Mouse (Mus musculus) limb, embryonic 15.5 days (tissue): Measurements from ENCODE around the gene Zfp692. TPM values are rescaled to one million over a fixed set of nuclear protein-coding genes. Genes with fewer than 3 reads are reported as not detected.

Experiments used
- ATAC-seq: fragments of 200-750 bp; cut with Nextera tagmentation; 2 replicates; pipeline ENCODE4 v1.8.0; 2017; ENCODE audit warnings: low read depth, moderate TSS enrichment; ENCODE audit not compliant: insufficient number of reproducible peaks, low FRiP score, low TSS enrichment
- H3K27ac ChIP-seq: fragments of 300-500 bp; sonication (generic); 2 replicates; pipeline ENCODE4 v1.5.1; 2015; ENCODE audit warnings: moderate library complexity, mild to moderate bottlenecking, inconsistent platforms
- H3K27me3 ChIP-seq: fragments of 300-500 bp; sonication (generic); 2 replicates; pipeline ENCODE4 v1.6.1; 2015; ENCODE audit warnings: inconsistent platforms
- H3K36me3 ChIP-seq: fragments of 300-500 bp; sonication (generic); 2 replicates; pipeline ENCODE4 v1.6.1; 2015; ENCODE audit warnings: inconsistent platforms
- H3K4me1 ChIP-seq: fragments of 300-500 bp; sonication (generic); 2 replicates; pipeline ENCODE4 v1.6.1; 2015; ENCODE audit warnings: inconsistent platforms
- H3K4me2 ChIP-seq: fragments of 300-500 bp; sonication (generic); 2 replicates; pipeline ENCODE4 v1.6.1; 2015; ENCODE audit warnings: mild to moderate bottlenecking, inconsistent platforms
- H3K4me3 ChIP-seq: fragments of 300-500 bp; sonication (generic); 2 replicates; pipeline ENCODE4 v1.5.1; 2015; ENCODE audit warnings: mild to moderate bottlenecking, inconsistent platforms
- H3K9ac ChIP-seq: fragments of 300-500 bp; sonication (generic); 2 replicates; pipeline ENCODE4 v1.6.1; 2015; ENCODE audit warnings: inconsistent platforms
- H3K9me3 ChIP-seq: fragments of 300-500 bp; sonication (generic); 2 replicates; pipeline ENCODE4 v1.6.1; 2016; ENCODE audit warnings: inconsistent platforms
- WGBS: fragments of 180-500 bp; shearing (Covaris S2); methylation state at CpG from one replicate; pipeline ENCODE4 v1.1.7; 2015; 5-methylcytosine and 5-hydroxymethylcytosine counted together
- polyA plus RNA-seq: library from polyadenylated mRNA; unstranded; fragments of >200 nt; fragmentation: Nextera tagmentation; extraction: Ambion mirVana; gene quantifications from 2 replicates; pipeline ENCODE4 v1.2.1, GENCODE M21; 2015

Zfp692 gene
- 33.3 and 36.4 TPM in 2 replicates for polyA plus RNA-seq

DNA sequence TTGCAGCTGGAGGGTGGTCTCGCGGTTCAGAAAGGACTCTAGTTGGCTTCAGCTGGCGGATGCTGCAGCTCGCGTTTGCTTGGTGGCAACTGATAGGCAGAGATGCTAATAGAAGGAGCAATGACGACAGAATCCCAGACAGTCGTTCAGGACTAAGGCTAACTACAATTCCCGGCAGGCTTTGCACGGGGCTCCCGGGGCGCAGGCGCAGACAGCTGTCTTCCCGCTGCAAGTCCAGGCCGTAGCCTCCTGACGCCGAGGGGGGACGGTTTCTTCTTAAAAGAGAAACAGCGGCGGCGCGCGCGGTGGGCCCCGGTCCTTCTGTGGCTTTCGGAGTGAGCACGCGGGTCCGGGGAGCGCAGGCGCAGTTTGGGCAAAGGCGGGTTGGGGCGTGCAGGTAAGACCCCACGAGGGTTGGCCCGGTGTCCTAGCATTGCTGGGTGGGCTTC is at the start of gene Zfp692:
Zfp692 (plus strand) TSS at position 210 of the 449 bp plus-strand sequence.
- Histone ChIP-seq H3K36me3 (peaks cover 9% of the 10 kb centered on the region), H3K4me1 (peaks cover 21% of the 10 kb centered on the region), H3K4me2 (peak within 1 kb of the TSS; percentile 94), H3K9me3 (no peaks in the 10 kb centered on the region), H3K27me3 (no peaks in the 10 kb centered on the region), H3K27ac (peak within 1 kb of the TSS; percentile 88), H3K4me3 (peak within 1 kb of the TSS; percentile 57), H3K9ac (peak within 1 kb of the TSS; percentile 62)
- peak; percentile 57 for ATAC-seq
- under 1% methylated on average over 34 of the region's 34 CpGs for WGBS

DNA sequence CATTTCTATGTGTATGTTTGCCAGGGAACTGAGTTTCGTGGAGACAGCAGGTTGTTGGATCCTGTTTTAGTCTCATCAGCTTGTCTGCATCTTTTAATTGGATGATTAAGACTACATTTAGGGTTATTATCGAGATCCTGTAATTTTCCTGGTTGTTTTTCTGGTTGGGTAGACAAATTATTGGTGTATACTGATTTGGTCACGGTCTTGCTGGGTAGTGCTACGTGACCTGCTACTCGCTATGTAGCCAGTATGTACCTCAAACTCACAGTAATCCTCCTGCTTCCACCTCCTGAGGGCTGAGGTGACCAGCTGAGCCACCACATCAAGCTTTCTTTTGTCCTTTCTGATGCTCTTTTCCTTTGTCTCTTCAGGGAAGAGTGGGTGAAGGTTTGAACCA is 49.1 kb upstream of the Zfp692 start:
- H3K27ac ChIP-seq = no peak overlapping the region
- no peaks in the 10 kb centered on the region for H3K4me1 ChIP-seq
- WGBS = 82% methylated on average over 5 of the region's 5 CpGs
- H3K9me3 ChIP-seq = no peaks in the 10 kb centered on the region
- H3K4me3 ChIP-seq = no peak overlapping the region
- no peaks in the 10 kb centered on the region for H3K27me3 ChIP-seq
- no peak overlapping the region for H3K9ac ChIP-seq
- no peak overlapping the region for H3K4me2 ChIP-seq
- H3K36me3 ChIP-seq = no peaks in the 10 kb centered on the region
- no peak for ATAC-seq

DNA sequence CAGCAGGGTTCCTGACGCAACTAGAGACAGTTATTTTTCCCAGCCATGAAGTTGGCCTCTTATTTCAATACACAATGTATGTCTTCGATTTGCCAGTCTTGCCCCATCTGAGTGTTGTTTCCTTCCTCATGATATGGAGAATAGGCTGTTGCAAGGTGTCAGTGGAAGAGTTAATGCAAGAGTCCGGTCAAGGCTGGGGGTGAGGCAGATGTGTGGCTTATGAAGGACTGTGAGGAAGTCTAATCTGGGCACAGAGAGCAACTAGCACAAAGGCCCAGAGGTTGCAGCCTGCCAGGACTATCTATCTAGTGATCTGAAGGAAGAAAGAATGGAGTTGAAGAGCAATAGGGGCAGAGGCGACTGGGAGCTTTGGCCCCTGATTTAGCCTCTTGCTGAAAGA is 46.7 kb upstream of the Zfp692 start:
- Histone ChIP-seq H3K9me3 (no peaks in the 10 kb centered on the region), H3K27ac (no peak overlapping the region), H3K27me3 (no peaks in the 10 kb centered on the region), H3K4me2 (no peak overlapping the region), H3K36me3 (no peaks in the 10 kb centered on the region), H3K4me3 (no peak overlapping the region), H3K4me1 (no peaks in the 10 kb centered on the region), H3K9ac (no peak overlapping the region)
- 85% methylated on average over 4 of the region's 4 CpGs for WGBS
- no peak for ATAC-seq

DNA sequence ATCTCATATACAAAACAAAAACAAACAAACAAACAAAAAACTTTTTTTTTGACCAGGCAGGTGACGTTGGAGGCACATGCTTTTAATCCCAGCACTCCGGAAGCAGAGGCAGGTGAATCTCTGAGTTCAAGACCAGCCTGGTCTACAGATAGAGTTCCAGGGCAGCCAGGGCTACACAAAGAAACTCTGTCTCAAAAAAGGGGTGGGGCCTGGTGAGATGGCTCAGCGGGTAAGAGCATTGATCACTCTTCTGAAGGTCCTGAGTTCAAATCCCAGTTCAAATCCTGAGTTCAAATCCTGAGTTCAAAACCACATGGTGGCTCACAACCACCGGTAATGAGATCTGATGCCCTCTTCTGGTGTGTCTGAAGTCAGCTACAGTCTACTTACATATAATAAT is 45.0 kb upstream of the Zfp692 start:
- Histone ChIP-seq H3K9ac (no peak overlapping the region), H3K4me3 (no peak overlapping the region), H3K9me3 (no peaks in the 10 kb centered on the region), H3K4me2 (no peak overlapping the region), H3K36me3 (no peaks in the 10 kb centered on the region), H3K27me3 (no peaks in the 10 kb centered on the region), H3K4me1 (no peaks in the 10 kb centered on the region), H3K27ac (no peak overlapping the region)
- ATAC-seq = no peak
- WGBS = 85% methylated on average over 4 of the region's 4 CpGs

DNA sequence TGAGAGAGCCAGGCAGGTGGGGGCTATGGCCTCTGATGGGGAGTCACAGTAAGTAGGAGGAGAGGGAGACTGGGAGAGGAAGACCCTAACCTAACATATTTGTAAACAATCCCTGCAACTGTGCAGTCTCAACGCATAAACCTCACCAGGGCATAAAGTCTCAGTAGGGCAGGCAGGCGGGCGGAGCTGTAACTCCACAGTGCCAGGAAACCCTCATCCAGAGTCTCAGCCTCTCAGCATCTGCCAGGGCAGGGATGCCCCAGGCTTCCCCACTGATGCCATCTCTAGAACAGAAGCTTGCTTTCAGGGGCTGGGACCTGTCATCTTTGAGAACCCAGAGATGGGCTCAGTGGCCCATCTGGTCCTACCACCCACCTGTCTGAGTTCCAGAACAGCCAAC is 44.5 kb upstream of the Zfp692 start:
- Histone ChIP-seq H3K4me1 (no peaks in the 10 kb centered on the region), H3K27me3 (no peaks in the 10 kb centered on the region), H3K36me3 (no peaks in the 10 kb centered on the region), H3K4me2 (no peak overlapping the region), H3K9ac (no peak overlapping the region), H3K27ac (no peak overlapping the region), H3K4me3 (no peak overlapping the region), H3K9me3 (no peaks in the 10 kb centered on the region)
- ATAC-seq = no peak
- 94% methylated on average over 3 of the region's 3 CpGs for WGBS

DNA sequence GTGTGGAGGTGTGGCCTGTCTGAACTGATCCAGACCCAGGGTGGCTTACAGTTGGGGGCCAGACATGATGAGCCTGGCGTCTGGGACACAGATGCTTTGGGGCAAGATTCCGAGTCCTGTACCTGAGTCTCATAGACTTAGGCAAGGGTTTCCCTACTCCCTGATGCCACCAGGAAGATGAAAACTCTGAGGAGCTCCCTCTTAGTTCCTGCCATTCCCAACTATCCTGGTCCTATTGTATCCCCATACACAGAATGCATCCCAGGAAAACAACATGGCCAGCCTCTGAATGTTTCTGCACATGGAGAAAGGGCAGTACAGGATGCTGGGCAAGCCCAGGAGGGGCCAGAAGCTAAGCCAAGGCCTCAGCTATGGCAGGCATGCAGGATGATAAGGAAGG is 43.4 kb upstream of the Zfp692 start:
- Histone ChIP-seq H3K9me3 (no peaks in the 10 kb centered on the region), H3K4me1 (no peaks in the 10 kb centered on the region), H3K36me3 (no peaks in the 10 kb centered on the region), H3K4me3 (no peak overlapping the region), H3K4me2 (no peak overlapping the region), H3K27ac (no peak overlapping the region), H3K9ac (no peak overlapping the region), H3K27me3 (no peaks in the 10 kb centered on the region)
- 70% methylated on average over 2 of the region's 2 CpGs for WGBS
- no peak for ATAC-seq

DNA sequence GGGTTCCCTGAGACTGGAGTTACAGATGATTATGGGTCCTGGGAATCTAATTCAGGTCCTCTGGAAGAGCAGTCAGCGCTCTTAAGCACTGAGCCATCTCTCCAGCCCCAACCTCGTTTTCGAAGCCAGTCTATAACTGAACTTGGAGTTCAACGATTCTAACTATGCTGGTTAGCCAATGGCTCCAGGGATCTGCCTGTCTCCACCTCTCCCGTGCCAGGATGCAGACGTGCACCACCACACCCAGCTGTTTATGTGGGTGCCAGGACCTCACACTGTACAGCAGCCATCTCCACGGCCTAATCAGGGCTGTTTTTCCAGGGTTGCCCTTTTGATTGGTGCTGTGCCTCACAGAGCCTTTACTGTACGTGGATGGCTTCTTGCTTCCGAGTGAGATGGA is 42.3 kb upstream of the Zfp692 start:
- no peak overlapping the region for H3K9ac ChIP-seq
- H3K4me2 ChIP-seq = no peak overlapping the region
- no peaks in the 10 kb centered on the region for H3K4me1 ChIP-seq
- WGBS = 82% methylated on average over 9 of the region's 9 CpGs
- H3K9me3 ChIP-seq = no peaks in the 10 kb centered on the region
- H3K4me3 ChIP-seq = no peak overlapping the region
- H3K27ac ChIP-seq = no peak overlapping the region
- ATAC-seq = no peak
- H3K36me3 ChIP-seq = no peaks in the 10 kb centered on the region
- H3K27me3 ChIP-seq = no peaks in the 10 kb centered on the region

DNA sequence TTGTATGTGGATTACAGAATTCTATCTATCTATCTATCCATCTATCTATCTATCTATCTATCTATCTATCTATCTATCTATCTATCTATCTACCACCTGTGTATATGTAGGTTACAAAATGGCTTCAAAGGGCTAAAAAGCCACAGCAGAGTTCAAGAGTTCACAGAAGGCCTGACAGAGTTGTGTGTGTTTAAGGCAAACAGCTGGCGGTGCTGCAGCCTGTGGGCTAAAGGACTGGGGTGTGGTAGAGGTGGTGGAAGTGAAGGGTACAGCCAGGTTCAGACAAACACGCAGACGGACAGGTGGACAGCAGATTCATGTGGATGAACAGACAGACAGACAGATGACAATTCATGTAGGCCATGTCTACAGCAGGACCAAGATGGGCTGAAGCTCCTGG is 38.6 kb upstream of the Zfp692 start:
- H3K27me3 ChIP-seq = no peaks in the 10 kb centered on the region

DNA sequence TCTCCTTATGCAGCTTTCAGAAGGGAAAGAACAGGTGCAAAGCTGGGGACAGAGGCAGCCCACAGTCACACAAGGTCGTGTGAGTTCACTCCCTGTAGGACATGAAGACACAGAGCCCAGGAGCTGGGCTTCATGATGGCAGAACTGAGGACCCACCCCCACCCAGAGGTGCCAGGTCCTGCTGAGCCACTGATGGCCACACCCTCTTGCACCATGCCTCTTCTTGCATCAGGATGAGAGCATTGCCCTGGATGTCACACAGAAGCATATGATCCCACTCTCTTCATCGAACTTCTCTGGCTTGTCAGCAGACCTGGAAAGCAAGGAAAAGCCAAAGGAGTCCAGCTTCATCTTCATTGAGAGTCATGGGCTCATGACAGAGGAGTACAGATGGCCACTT is 32.3 kb upstream of the Zfp692 start, which contains the start of gene 4930438A08Rik:
4930438A08Rik (plus strand) TSS at position 228 of the 400 bp plus-strand sequence.
- H3K4me3 ChIP-seq = no peak within 1 kb of the TSS
- no peaks in the 10 kb centered on the region for H3K36me3 ChIP-seq
- H3K27me3 ChIP-seq = no peaks in the 10 kb centered on the region
- ATAC-seq = no peak
- H3K9me3 ChIP-seq = no peaks in the 10 kb centered on the region
- no peak within 1 kb of the TSS for H3K27ac ChIP-seq
- H3K4me2 ChIP-seq = no peak within 1 kb of the TSS
- H3K4me1 ChIP-seq = no peaks in the 10 kb centered on the region
- H3K9ac ChIP-seq = no peak within 1 kb of the TSS
- 49% methylated on average over 2 of the region's 2 CpGs for WGBS

More for the DNA sequence above, 38.6 kb upstream of the Zfp692 start:
- no peaks in the 10 kb centered on the region for H3K9me3 ChIP-seq
- H3K4me2 ChIP-seq = no peak overlapping the region
- no peak for ATAC-seq
- no peak overlapping the region for H3K9ac ChIP-seq
- 78% methylated on average over 3 of the region's 3 CpGs for WGBS
- H3K36me3 ChIP-seq = no peaks in the 10 kb centered on the region
- H3K4me1 ChIP-seq = no peaks in the 10 kb centered on the region
- H3K27ac ChIP-seq = no peak overlapping the region
- H3K4me3 ChIP-seq = no peak overlapping the region

DNA sequence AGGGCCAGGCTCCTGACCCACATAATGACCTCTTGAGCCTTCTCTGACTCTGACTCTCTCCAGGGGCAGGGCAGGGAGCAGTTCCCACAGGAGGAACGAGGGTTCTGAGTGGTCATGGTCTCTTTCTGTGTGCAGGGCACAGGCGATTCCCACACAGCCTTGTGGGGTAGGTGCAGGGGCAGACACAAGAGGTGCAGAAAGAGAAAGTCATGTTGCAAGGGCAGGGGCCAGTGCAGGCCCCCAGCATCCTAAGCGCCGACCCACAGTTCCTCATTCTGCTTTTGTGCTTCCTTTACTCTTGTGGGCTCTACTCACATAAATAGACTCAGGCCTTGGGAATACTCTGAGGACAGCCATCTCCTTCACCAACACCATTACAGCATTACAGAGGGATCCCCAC is 31.1 kb upstream of the Zfp692 start:
- Histone ChIP-seq H3K27me3 (no peaks in the 10 kb centered on the region), H3K4me1 (no peaks in the 10 kb centered on the region), H3K9me3 (no peaks in the 10 kb centered on the region), H3K36me3 (no peaks in the 10 kb centered on the region), H3K9ac (no peak overlapping the region), H3K4me3 (no peak overlapping the region), H3K27ac (no peak overlapping the region), H3K4me2 (no peak overlapping the region)
- no peak for ATAC-seq
- 82% methylated on average over 4 of the region's 4 CpGs for WGBS

DNA sequence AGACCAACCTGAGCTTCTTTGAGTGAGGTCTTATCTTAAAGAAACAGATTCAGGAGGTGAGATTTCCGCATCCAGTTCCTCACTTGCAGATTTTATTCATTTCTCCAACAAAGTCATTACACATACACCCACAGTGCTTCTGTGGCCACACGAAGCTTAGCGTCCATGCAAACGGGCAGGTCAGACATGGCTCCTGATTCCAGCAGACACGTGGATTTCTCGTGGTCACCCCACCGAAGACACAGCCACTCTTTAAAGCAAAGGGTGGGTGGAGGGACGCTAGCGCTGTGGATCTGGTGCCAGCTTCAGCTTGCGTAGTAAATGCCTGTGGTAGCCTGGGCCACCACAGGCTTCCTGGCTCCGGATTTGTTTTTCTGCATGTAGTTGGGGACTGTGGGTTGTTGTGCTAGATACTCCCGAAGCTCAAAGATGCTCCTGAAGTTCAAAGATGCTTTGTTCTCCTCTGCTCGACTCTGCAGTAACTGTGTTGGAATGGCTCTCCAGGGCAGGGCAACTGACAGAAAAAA is 24.8 kb upstream of the Zfp692 start:
- Histone ChIP-seq H3K9me3 (no peaks in the 10 kb centered on the region), H3K36me3 (no peaks in the 10 kb centered on the region), H3K9ac (no peak overlapping the region), H3K4me2 (no peak overlapping the region), H3K4me1 (no peaks in the 10 kb centered on the region), H3K27ac (no peak overlapping the region), H3K4me3 (no peak overlapping the region), H3K27me3 (0 out of 2 replicates have a peak, but pooled peaks cover 2% of the 10 kb centered on the region)
- 81% methylated on average over 13 of the region's 13 CpGs for WGBS
- ATAC-seq = no peak

DNA sequence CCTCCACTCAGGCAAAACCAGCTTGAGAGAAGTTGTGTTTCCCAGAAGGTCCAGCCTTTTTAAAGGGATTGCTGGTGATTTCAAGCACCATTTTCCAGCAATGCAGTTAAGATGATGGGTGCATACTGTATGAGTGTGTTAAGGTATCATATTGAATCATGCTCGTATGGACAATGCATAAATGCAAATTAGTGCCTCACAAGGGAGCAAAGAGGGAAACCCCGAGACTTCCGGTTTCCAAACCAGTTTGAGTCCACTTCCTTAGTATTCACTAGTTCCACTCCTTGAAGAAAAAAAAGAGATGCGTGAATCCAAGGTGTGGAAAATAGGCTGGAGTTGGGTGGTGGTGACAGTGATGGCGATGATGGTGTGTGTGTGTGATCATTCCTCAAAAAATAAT is 24.4 kb upstream of the Zfp692 start:
- H3K27me3 ChIP-seq = 0 out of 2 replicates have a peak, but pooled peaks cover 2% of the 10 kb centered on the region
- H3K4me1 ChIP-seq = no peaks in the 10 kb centered on the region
- ATAC-seq = no peak
- H3K27ac ChIP-seq = no peak overlapping the region
- WGBS = 72% methylated on average over 5 of the region's 5 CpGs
- H3K9me3 ChIP-seq = no peaks in the 10 kb centered on the region
- no peaks in the 10 kb centered on the region for H3K36me3 ChIP-seq
- H3K4me2 ChIP-seq = no peak overlapping the region
- H3K4me3 ChIP-seq = no peak overlapping the region
- no peak overlapping the region for H3K9ac ChIP-seq
